7 mouse cellular contexts compared by ENCODE assay signal in genomic region chr16:92698612-92698998, GRCm38 (mm10).
DNase-seq lines count a peak whose midpoint lies in the region; ATAC-seq and TF ChIP-seq lines count a peak whose summit lies in the region.

No protein-coding gene starts in this region.

- H3K4me3 ChIP-seq in embryonic facial prominence, embryonic 11.5 days (ENCODE audit: low read depth, low read length): peak overlapping the region; percentile 58
- peak overlapping the region; percentile 56 for H3K4me3 ChIP-seq in limb, embryonic 14.5 days (replicated peaks; ENCODE audit: low read length)
- H3K4me3 ChIP-seq in midbrain, embryonic 16.5 days (ENCODE audit: low read depth, low read length): peak overlapping the region; percentile 41
- peak overlapping the region; percentile 64; the same call in 1 of the 2 replicates for H3K4me3 ChIP-seq in spleen, adult 2 months (ENCODE audit: extremely low read depth, insufficient read depth, insufficient read length)

- no peak for TF ChIP-seq POLR2A in limb, embryonic 14.5 days (IDR thresholded peaks at IDR 0.05; ENCODE audit: borderline replicate concordance, extremely low read depth, insufficient read depth, insufficient read length)
- no peak for TF ChIP-seq POLR2A in spleen, adult 2 months (IDR thresholded peaks at IDR 0.05; ENCODE audit: low read depth, low read length)

- peak; percentile 72 for ATAC-seq in embryonic facial prominence, embryonic 11.5 days (replicated peaks; ENCODE audit: insufficient number of reproducible peaks, low FRiP score, low TSS enrichment, low read depth)
- ATAC-seq in limb, embryonic 14.5 days (ENCODE audit: low FRiP score, low read depth): peak; percentile 79
- peak; percentile 74; the same call in 1 of the 2 replicates for ATAC-seq in midbrain, embryonic 16.5 days

- peak; percentile 97 for TF ChIP-seq CTCF in spleen, adult 2 months (IDR thresholded peaks at IDR 0.05; ENCODE audit: extremely low read depth, insufficient read depth, insufficient read length, insufficient replicate concordance)

- peaks cover 28% of the 10 kb centered on the region for H3K27me3 ChIP-seq in embryonic facial prominence, embryonic 11.5 days (ENCODE audit: control insufficient read depth, insufficient read depth, low read length)
- peaks cover 39% of the 10 kb centered on the region for H3K27me3 ChIP-seq in limb, embryonic 14.5 days (ENCODE audit: control insufficient read depth, insufficient read depth, low read length)
- H3K27me3 ChIP-seq in midbrain, embryonic 16.5 days (ENCODE audit: control insufficient read depth, insufficient read depth, low read depth, low read length): peaks cover 49% of the 10 kb centered on the region
- no peaks in the 10 kb centered on the region for H3K27me3 ChIP-seq in spleen, adult 2 months (ENCODE audit: control insufficient read depth, insufficient read depth, low read length)

- DNase-seq in adrenal gland, postnatal 25 days: peak; percentile 94
- DNase-seq in embryonic facial prominence, embryonic 11.5 days (ENCODE audit: low spot score): peak; percentile 94
- DNase-seq in heart, adult 11 months: peak; percentile 98
- DNase-seq in kidney, adult 18-20 months: peak; percentile 85
- DNase-seq in limb, embryonic 14.5 days (ENCODE audit: low spot score): peak; percentile 90
- peak; percentile 62 to 86 for DNase-seq in spleen, adult 2 months (ENCODE audit: low read depth in 1 of 2, low spot score in 2 of 2)

- peak overlapping the region; percentile 59 for H3K9ac ChIP-seq in embryonic facial prominence, embryonic 11.5 days (replicated peaks; ENCODE audit: low read length)
- H3K9ac ChIP-seq in limb, embryonic 14.5 days (ENCODE audit: low read depth, low read length, severe bottlenecking): peak overlapping the region; percentile 62
- H3K9ac ChIP-seq in midbrain, embryonic 16.5 days (ENCODE audit: low read depth, low read length): peak overlapping the region; percentile 41; the same call in 1 of the 2 replicates

- peak overlapping the region; percentile 93 for H3K4me2 ChIP-seq in embryonic facial prominence, embryonic 11.5 days (ENCODE audit: low read depth, low read length)
- peak overlapping the region; percentile 100 for H3K4me2 ChIP-seq in limb, embryonic 14.5 days (replicated peaks; ENCODE audit: low read depth, low read length, severe bottlenecking)
- H3K4me2 ChIP-seq in midbrain, embryonic 16.5 days (ENCODE audit: low read length): peak overlapping the region; percentile 66

- H3K36me3 ChIP-seq in embryonic facial prominence, embryonic 11.5 days (replicated peaks; ENCODE audit: control insufficient read depth, insufficient read depth, low read depth, low read length): no peaks in the 10 kb centered on the region
- no peaks in the 10 kb centered on the region for H3K36me3 ChIP-seq in limb, embryonic 14.5 days (ENCODE audit: control insufficient read depth, insufficient read depth, low read length)
- H3K36me3 ChIP-seq in midbrain, embryonic 16.5 days (ENCODE audit: control insufficient read depth, insufficient read depth, low read length): no peaks in the 10 kb centered on the region
- no peaks in the 10 kb centered on the region; the same call in 1 of the 2 replicates for H3K36me3 ChIP-seq in spleen, adult 2 months (ENCODE audit: control insufficient read depth, insufficient read depth, low read length)

- under 1% methylated on average over 26 of the region's 26 CpGs for WGBS in embryonic facial prominence, embryonic 11.5 days
- 1% methylated on average over 24 of the region's 26 CpGs for WGBS in limb, embryonic 14.5 days
- WGBS in midbrain, embryonic 16.5 days: under 1% methylated on average over 26 of the region's 26 CpGs
- 5% methylated on average over 26 of the region's 26 CpGs for WGBS in spleen, adult 2 months

- no peaks in the 10 kb centered on the region; the same call in 1 of the 2 replicates for H3K4me1 ChIP-seq in embryonic facial prominence, embryonic 11.5 days (ENCODE audit: control insufficient read depth, insufficient read depth, low read length)
- H3K4me1 ChIP-seq in limb, embryonic 14.5 days (ENCODE audit: control insufficient read depth, insufficient read depth, low read length): peaks cover 41% of the 10 kb centered on the region
- peaks cover 23% of the 10 kb centered on the region for H3K4me1 ChIP-seq in midbrain, embryonic 16.5 days (ENCODE audit: control insufficient read depth, insufficient read depth, low read length)
- H3K4me1 ChIP-seq in spleen, adult 2 months (ENCODE audit: control insufficient read depth, insufficient read depth, insufficient read length): peaks cover 9% of the 10 kb centered on the region

- no peaks in the 10 kb centered on the region for H3K9me3 ChIP-seq in embryonic facial prominence, embryonic 11.5 days (replicated peaks; ENCODE audit: control insufficient read depth, low read length)
- H3K9me3 ChIP-seq in limb, embryonic 14.5 days (ENCODE audit: control insufficient read depth, low read length): no peaks in the 10 kb centered on the region
- no peaks in the 10 kb centered on the region for H3K9me3 ChIP-seq in midbrain, embryonic 16.5 days (replicated peaks; ENCODE audit: control insufficient read depth, low read length, poor library complexity, severe bottlenecking)

- H3K27ac ChIP-seq in embryonic facial prominence, embryonic 11.5 days (replicated peaks; ENCODE audit: low read depth, low read length): no peak overlapping the region
- H3K27ac ChIP-seq in limb, embryonic 14.5 days (replicated peaks; ENCODE audit: low read depth, low read length): peak overlapping the region; percentile 50
- no peak overlapping the region for H3K27ac ChIP-seq in midbrain, embryonic 16.5 days (ENCODE audit: low read length)
- peak overlapping the region; percentile 74 for H3K27ac ChIP-seq in spleen, adult 2 months (ENCODE audit: insufficient read depth, low read length)

Comparison
In these comparisons a context has a peak if more than half of its experiments do, and no peak if none do; other contexts are left out.
1. H3K27ac ChIP-seq: peak in limb, embryonic 14.5 days (single experiment) and spleen, adult 2 months (single experiment); none in embryonic facial prominence, embryonic 11.5 days (single experiment) and midbrain, embryonic 16.5 days (single experiment).
2. Peak in every context shown above with its lines, with median percentiles within 50 percentile points of each other: DNase-seq, ATAC-seq, H3K4me2 ChIP-seq, H3K4me3 ChIP-seq and H3K9ac ChIP-seq.